Mouse (Mus musculus): ENCODE results near the gene Il3.
A peak's percentile ranks its signal among the peaks of the same experiment; 100 is the strongest.
"Not testable (repeated sequence)": the region's sequence is repeated elsewhere in the genome, so short reads cannot be mapped to it uniquely, and the experiment has no call there.

The Il3 gene

DNA sequence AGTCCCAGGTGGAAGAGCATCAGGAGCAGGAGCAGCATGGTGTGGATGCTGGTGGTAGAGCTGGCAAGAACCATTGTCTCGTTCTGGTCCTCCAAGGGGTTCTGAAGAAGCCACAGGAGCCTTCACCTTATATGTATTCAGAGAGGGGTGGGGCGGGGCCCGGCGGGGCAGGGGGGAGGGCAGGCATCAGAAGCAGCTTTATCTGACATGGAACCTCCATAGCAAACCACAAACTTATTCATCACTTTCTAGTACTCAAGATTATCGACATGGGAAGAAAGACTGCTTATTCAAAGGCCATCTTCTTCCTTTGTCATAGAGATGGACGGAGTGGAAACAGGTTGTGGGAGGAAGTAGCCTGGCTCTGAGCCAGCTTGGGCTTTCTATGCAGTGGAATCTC lies at the start of gene Il3:
Gene Il3, minus strand, starts transcription at position 101 of the 400 bp plus-strand sequence.
- DNase-seq = no peak

GRCm38 (mm10) chr11:54315336-54315735 lies 48.3 kb upstream of the Il3 start:
- DNase-seq = no peak

DNA sequence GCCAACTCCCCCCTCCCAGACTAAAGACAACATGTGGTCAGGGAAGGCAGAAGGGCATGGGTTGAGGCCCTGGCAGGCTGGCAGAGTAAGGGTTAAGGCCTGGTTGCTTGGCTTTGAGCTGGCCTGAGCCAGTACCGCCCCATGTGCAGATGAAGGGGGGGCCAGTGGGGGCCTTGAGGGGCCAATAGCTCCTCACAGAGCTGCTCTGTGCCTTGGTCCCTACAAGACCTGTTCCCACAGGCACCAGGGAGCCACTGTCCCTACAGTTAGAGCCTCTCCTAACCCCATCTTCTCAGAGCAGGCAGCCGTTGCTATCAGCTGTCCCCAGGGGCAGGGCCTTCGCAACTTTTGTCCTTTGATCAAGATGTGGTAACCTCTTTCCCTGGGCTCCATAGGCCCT lies 47.7 kb upstream of the Il3 start:
- DNase-seq = no peak

DNA sequence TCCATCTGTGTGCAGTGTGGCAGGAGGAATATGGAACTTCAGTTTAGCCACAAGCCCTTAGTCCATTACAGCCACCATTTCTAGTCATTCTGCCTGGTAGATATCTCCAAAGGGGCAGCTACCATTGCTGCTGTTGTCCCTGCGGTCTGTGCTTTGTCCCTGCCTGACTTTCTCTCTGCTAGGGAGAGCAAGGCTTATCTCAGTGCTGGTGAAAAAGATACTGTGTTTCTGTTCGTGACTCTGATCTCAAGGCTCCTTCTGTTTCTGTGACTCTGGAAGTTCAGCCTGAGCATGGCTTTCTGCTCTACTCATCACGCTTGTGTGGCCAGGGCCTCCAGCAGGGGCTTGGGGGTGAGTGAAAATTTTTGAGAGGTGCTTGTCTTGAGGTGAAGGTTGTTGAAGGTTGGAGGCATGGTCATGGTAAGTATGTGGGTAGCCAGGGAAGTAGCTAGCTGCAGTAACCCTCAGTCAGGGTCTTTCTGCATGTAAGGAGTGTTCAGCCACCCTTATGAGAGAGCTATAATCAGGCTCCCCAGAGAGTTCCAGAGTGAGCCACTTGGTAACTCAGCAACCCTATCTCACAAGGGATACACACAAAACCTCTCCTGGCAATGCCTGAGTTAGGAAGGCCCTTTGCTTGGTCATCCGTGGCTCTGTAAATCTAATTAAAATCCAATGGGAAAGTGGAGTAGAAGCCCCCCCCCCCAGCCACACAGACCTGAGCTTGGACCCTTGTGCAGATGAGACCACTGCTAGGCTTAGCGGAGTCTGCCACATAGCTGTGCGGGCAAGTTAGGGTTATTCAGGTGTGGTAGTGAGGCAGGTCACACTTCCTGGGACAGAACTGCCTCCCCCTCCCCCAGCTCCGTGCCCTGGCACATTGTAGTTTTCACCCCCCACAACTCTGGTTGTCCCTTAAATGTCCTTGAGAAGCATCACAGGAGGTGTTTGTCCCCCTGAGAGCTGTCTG lies 46.6 kb upstream of the Il3 start:
- DNase-seq = no peak

- DNase-seq = no peak
Observed at GRCm38 (mm10) chr11:54312603-54313002, 45.5 kb upstream of the Il3 start.

- DNase-seq = no peak
Observed at GRCm38 (mm10) chr11:54312021-54312420, 44.9 kb upstream of the Il3 start.

GRCm38 (mm10) chr11:54310588-54310987 lies 43.5 kb upstream of the Il3 start:
- no peak for DNase-seq

- peak; percentile 69 to 71 for DNase-seq
Observed at GRCm38 (mm10) chr11:54307139-54307816, 40.2 kb upstream of the Il3 start.

DNA sequence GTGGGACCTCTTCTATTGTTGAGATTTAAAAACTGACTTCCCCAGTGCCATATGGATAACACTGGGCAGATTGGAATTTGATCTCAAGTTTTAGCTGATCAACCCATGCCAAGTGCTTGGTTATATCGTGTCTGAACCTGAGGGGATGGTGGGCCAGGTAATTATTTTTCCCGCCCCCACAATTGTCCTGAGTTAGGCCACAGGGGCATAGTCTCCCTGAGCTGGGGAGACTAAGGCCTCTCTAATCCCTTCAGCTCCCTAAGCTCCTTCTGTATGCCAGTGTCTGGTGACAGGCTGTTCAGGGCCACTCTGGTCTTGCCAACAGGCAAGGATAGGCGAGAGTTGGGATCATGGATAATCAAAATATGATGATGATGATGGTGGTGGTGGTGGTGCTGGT lies 38.3 kb upstream of the Il3 start:
- DNase-seq = no peak

GRCm38 (mm10) chr11:54304471-54304873 lies 37.4 kb upstream of the Il3 start:
- DNase-seq = peak in 1 of 2 experiments; percentile 52

GRCm38 (mm10) chr11:54303728-54304470 lies 36.8 kb upstream of the Il3 start, which contains the start of gene Acsl6:
Gene Acsl6 (plus strand): TSS chr11:54303798.
- DNase-seq = peak; percentile 62 to 72

GRCm38 (mm10) chr11:54303076-54303727 lies 36.1 kb upstream of the Il3 start:
- no peak for DNase-seq

GRCm38 (mm10) chr11:54302606-54303005 lies 35.5 kb upstream of the Il3 start:
- no peak for DNase-seq

- DNase-seq = peak; percentile 63
Observed at GRCm38 (mm10) chr11:54301994-54302393, 34.9 kb upstream of the Il3 start.

- no peak for DNase-seq
Observed at GRCm38 (mm10) chr11:54298777-54299176, 31.7 kb upstream of the Il3 start.

DNA sequence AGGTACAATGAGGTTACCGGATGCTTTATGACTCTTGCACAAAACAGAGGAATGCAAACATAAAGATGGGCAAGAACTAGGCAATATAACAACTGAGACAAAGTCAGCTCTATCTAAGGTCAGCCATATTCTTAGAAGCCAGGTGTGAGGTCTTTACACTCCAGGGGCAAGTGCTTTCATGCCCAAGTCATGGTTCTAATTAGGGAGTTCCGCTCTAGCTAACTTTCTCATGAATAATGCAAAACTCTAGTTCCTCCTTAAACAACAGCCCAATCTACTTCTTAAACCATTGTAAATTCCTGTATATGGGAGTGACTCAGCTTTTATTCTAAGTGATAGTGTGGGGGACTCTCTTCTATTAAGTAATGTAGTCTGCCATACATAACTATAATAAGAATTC lies 30.4 kb upstream of the Il3 start:
- DNase-seq = not testable (repeated sequence)

DNA sequence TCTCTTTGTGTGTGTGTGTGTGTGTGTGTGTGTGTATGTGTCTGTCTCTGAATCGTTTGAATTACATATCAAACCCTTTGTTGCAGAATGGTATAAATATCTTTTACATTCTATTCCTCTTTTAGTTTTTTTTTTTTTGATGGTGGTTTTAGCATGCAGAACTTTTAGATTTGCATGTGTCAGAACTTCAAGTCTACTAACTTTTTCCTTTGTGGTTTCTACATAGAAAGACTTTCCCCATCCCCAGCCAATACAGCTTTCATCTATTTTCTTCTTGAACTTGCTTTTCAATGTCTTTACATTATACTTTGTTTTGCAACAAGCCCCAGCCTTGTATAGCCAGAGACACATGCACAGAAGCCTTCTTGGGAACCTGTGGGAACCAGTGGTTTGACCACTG lies 29.7 kb upstream of the Il3 start:
- no peak for DNase-seq

DNA sequence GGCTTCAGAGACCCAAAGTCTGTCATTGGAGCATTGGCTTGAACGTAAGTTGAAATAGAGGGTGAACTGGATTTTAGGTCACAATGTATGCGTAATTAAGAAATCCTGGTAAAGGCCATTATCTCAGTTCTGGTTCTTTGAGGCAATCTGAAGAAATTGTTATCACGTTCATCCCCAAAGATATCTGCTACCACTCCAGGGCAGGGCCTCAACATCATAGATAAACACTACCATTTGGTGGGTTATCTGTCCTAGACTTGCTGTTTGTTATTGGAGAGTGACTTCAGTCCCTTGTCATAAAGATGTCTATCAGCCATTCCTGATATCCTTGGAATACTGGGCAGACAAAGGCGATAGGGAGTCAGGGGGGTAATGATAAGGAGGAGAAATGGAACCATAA lies 28.9 kb upstream of the Il3 start:
- DNase-seq = no peak

DNA sequence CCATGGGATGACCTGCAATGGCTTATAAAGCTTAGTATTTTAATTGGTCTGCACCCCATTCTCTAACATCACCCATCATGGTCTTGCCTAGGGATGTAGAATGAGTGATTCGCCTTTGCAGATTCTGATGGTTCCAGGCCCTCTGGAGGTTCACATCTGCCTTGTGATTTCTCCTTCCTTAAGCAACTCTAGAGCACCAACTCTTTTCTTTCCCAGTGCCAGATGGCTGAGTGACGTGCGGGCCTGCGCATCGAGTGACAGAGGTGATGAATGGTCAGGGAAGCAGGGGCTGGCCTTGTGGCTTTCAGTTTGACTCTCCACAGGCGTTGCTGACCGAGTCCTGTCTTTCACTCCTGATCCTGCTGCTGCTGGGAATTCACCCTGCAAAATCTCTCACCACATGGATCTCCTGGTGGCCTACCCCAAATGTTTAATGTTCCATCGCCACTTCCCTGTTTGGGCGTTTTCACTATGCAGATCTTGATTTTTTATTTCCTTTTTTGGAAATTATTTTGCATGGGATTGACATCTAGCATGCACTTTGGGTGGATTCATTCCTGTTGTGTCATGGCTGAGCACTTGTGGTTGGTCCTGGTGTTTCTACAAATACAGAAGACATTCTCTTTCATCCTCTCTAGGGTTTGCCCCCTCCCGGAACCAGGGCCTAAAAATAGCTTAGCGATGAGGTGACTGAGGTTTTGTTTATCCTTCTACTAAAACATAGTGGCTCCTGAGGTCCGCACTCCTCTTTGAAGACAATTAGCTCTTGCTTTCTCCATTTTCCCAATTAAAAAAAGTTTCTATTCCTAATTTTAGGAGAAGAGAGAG lies 27.1 kb upstream of the Il3 start:
- DNase-seq = no peak

GRCm38 (mm10) chr11:54292163-54292562 lies 25.1 kb upstream of the Il3 start:
- DNase-seq = no peak

- DNase-seq = no peak
Observed at GRCm38 (mm10) chr11:54287821-54288453, 20.9 kb upstream of the Il3 start.

Measured in cerebellum, postnatal 36 days (tissue).